Mouse (Mus musculus): ENCODE results near the gene Tmem18. TPM values are rescaled to one million over a fixed set of nuclear protein-coding genes. Genes with fewer than 3 reads are reported as not detected.
A peak's percentile ranks its signal among the peaks of the same experiment; 100 is the strongest.

The Tmem18 gene
- 28.7 and 29.7 TPM in 2 replicates for polyA plus RNA-seq (2015; fragmentation: Nextera tagmentation; extraction: Ambion mirVana)

DNA sequence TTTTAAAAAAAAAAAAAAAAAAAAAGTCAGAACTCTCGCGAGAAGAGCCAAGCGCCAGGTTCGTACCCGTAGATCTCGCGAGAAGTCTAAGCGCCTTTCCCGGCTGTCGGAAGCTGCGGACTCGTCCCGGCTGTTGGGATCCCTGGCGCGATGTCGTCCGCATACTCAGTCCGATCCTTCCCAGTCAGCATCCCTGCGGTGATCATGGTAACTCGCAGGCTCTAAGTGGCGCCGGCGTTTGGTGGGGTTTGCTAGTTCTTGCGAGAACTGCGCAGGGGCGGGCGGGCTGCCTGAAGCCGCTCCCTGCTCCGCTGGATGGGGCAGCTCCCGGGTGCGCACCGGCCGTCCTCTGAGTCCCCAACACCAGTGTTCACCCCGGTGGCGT is at the start of gene Tmem18:
Tmem18 (plus strand) TSS at position 71 of the 385 bp plus-strand sequence.
- Histone ChIP-seq H3K27me3 (ENCODE audit: control insufficient read depth, insufficient read depth, low read length) (no peaks in the 10 kb centered on the region), H3K4me2 (ENCODE audit: low read depth, low read length) (peak within 1 kb of the TSS; percentile 89), H3K4me3 (replicated peaks; ENCODE audit: low read length) (peak within 1 kb of the TSS; percentile 79), H3K9me3 (replicated peaks; ENCODE audit: control insufficient read depth, low read length) (no peaks in the 10 kb centered on the region), H3K9ac (ENCODE audit: low read length) (peak within 1 kb of the TSS; percentile 88), H3K4me1 (ENCODE audit: control insufficient read depth, insufficient read depth, low read length) (peaks cover 11% of the 10 kb centered on the region), H3K36me3 (ENCODE audit: control insufficient read depth, insufficient read depth, low read length) (peaks cover 6% of the 10 kb centered on the region; the same call in 1 of the 2 replicates), H3K27ac (ENCODE audit: low read length) (peak within 1 kb of the TSS; percentile 94)
- under 1% methylated on average over 35 of the region's 35 CpGs for WGBS
- peak; percentile 92 for ATAC-seq (ENCODE audit: insufficient read depth, low FRiP score)

GRCm38 (mm10) chr12:30557349-30557748 is 26.9 kb upstream of the Tmem18 start:
- Histone ChIP-seq H3K27ac (ENCODE audit: low read length) (no peak overlapping the region), H3K27me3 (ENCODE audit: control insufficient read depth, insufficient read depth, low read length) (no peaks in the 10 kb centered on the region), H3K4me2 (ENCODE audit: low read depth, low read length) (no peak overlapping the region), H3K36me3 (ENCODE audit: control insufficient read depth, insufficient read depth, low read length) (no peaks in the 10 kb centered on the region), H3K9me3 (replicated peaks; ENCODE audit: control insufficient read depth, low read length) (no peaks in the 10 kb centered on the region), H3K4me3 (replicated peaks; ENCODE audit: low read length) (no peak overlapping the region), H3K9ac (ENCODE audit: low read length) (no peak overlapping the region), H3K4me1 (ENCODE audit: control insufficient read depth, insufficient read depth, low read length) (0 out of 2 replicates have a peak, but pooled peaks cover 4% of the 10 kb centered on the region)
- no peak for ATAC-seq (ENCODE audit: insufficient read depth, low FRiP score)

- Histone ChIP-seq H3K27ac (ENCODE audit: low read length) (no peak overlapping the region), H3K9ac (ENCODE audit: low read length) (no peak overlapping the region; the same call in 1 of the 2 replicates), H3K9me3 (replicated peaks; ENCODE audit: control insufficient read depth, low read length) (no peaks in the 10 kb centered on the region), H3K27me3 (ENCODE audit: control insufficient read depth, insufficient read depth, low read length) (no peaks in the 10 kb centered on the region), H3K36me3 (ENCODE audit: control insufficient read depth, insufficient read depth, low read length) (no peaks in the 10 kb centered on the region), H3K4me3 (replicated peaks; ENCODE audit: low read length) (no peak overlapping the region), H3K4me1 (ENCODE audit: control insufficient read depth, insufficient read depth, low read length) (0 out of 2 replicates have a peak, but pooled peaks cover 4% of the 10 kb centered on the region), H3K4me2 (ENCODE audit: low read depth, low read length) (peak overlapping the region; percentile 28)
- 8% methylated on average over 11 of the region's 11 CpGs for WGBS
- ATAC-seq (ENCODE audit: insufficient read depth, low FRiP score), result no peak
Observed at GRCm38 (mm10) chr12:30561411-30561810, 22.8 kb upstream of the Tmem18 start.

DNA sequence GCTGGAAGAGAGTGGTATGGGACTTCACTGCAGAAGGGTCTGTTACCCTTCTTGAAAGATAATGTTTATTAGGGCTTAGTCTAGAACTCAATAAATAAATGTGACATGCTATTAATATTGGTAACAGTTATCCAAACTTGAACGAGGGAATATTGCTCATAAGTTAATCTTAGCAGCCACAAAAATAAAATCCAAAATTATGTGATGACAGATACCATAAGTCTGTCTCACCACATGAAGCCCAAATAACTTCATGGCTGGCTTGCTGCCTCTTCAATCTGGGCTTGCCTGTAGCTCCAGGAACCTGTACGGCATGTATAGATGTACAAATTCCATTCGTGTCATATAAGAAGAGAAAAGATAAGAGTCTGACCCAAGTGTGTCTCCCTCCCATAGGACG is 12.2 kb upstream of the Tmem18 start:
- Histone ChIP-seq H3K4me1 (ENCODE audit: control insufficient read depth, insufficient read depth, low read length) (no peaks in the 10 kb centered on the region), H3K4me2 (ENCODE audit: low read depth, low read length) (no peak overlapping the region), H3K9me3 (replicated peaks; ENCODE audit: control insufficient read depth, low read length) (no peaks in the 10 kb centered on the region), H3K27me3 (ENCODE audit: control insufficient read depth, insufficient read depth, low read length) (no peaks in the 10 kb centered on the region), H3K9ac (ENCODE audit: low read length) (no peak overlapping the region), H3K36me3 (ENCODE audit: control insufficient read depth, insufficient read depth, low read length) (no peaks in the 10 kb centered on the region), H3K4me3 (replicated peaks; ENCODE audit: low read length) (no peak overlapping the region), H3K27ac (ENCODE audit: low read length) (no peak overlapping the region)
- no peak for ATAC-seq (ENCODE audit: insufficient read depth, low FRiP score)
- 56% methylated on average over 4 of the region's 4 CpGs for WGBS

DNA sequence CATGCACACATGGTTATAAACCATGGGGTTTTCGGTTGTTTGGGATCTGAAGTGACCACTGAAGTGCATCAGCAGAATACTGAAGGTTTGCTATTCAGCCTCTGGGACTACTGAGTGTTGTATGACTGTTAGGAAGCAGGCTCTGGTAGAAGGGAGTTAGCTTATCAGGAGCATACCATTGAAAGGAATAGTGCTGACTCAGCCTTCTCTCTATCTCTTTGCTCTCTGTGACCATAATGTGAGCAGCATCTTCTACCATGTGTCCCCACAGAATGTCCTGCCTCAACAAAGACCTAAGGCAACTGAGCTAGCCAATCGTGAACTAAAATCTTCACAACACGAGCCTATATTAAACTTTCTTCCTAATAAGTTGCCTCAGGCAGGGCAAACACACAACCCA is 8.3 kb upstream of the Tmem18 start:
- no peak for ATAC-seq (ENCODE audit: insufficient read depth, low FRiP score)
- no peaks in the 10 kb centered on the region for H3K4me1 ChIP-seq (ENCODE audit: control insufficient read depth, insufficient read depth, low read length)
- no peaks in the 10 kb centered on the region for H3K27me3 ChIP-seq (ENCODE audit: control insufficient read depth, insufficient read depth, low read length)
- WGBS, result 80% methylated on average over 3 of the region's 3 CpGs
- H3K9ac ChIP-seq (ENCODE audit: low read length), result no peak overlapping the region
- H3K4me3 ChIP-seq (replicated peaks; ENCODE audit: low read length), result no peak overlapping the region
- H3K27ac ChIP-seq (ENCODE audit: low read length), result no peak overlapping the region
- H3K36me3 ChIP-seq (ENCODE audit: control insufficient read depth, insufficient read depth, low read length), result no peaks in the 10 kb centered on the region
- H3K4me2 ChIP-seq (ENCODE audit: low read depth, low read length), result no peak overlapping the region
- no peaks in the 10 kb centered on the region for H3K9me3 ChIP-seq (replicated peaks; ENCODE audit: control insufficient read depth, low read length)

GRCm38 (mm10) chr12:30578019-30578418 is 6.2 kb upstream of the Tmem18 start:
- 7% methylated on average over 5 of the region's 5 CpGs for WGBS
- ATAC-seq (ENCODE audit: insufficient read depth, low FRiP score), result no peak
- H3K4me3 ChIP-seq (replicated peaks; ENCODE audit: low read length), result no peak overlapping the region

DNA sequence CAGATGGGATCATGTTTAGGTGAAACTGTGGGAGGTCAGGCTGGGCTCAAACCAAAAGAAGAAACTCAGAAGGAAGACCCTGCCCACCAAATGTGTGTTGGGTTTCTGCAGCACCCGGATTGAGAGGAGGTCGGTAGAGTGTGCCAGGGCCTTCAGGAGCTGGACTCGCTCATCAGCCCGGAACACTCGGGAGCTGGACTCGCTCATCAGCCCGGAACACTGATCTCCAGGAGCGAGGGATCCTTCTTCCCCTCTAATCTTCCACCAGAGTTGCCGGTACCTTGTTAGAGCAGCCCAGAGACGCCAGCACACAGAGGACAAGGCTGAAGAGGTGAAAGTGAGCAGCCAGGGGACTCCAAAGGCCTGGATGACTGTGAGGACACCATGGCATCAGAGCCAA is 2.9 kb upstream of the Tmem18 start:
- H3K27ac ChIP-seq (ENCODE audit: low read length), result no peak overlapping the region
- H3K9me3 ChIP-seq (replicated peaks; ENCODE audit: control insufficient read depth, low read length), result no peaks in the 10 kb centered on the region
- H3K4me3 ChIP-seq (replicated peaks; ENCODE audit: low read length), result no peak overlapping the region
- H3K4me2 ChIP-seq (ENCODE audit: low read depth, low read length), result no peak overlapping the region
- peaks cover 11% of the 10 kb centered on the region for H3K4me1 ChIP-seq (ENCODE audit: control insufficient read depth, insufficient read depth, low read length)
- WGBS, result 83% methylated on average over 10 of the region's 10 CpGs
- H3K27me3 ChIP-seq (ENCODE audit: control insufficient read depth, insufficient read depth, low read length), result no peaks in the 10 kb centered on the region
- H3K36me3 ChIP-seq (ENCODE audit: control insufficient read depth, insufficient read depth, low read length), result no peaks in the 10 kb centered on the region
- no peak for ATAC-seq (ENCODE audit: insufficient read depth, low FRiP score)
- no peak overlapping the region for H3K9ac ChIP-seq (ENCODE audit: low read length)

More at GRCm38 (mm10) chr12:30578019-30578418, 6.2 kb upstream of the Tmem18 start:
- H3K4me1 ChIP-seq (ENCODE audit: control insufficient read depth, insufficient read depth, low read length), result no peaks in the 10 kb centered on the region
- H3K9me3 ChIP-seq (replicated peaks; ENCODE audit: control insufficient read depth, low read length), result no peaks in the 10 kb centered on the region
- H3K9ac ChIP-seq (ENCODE audit: low read length), result no peak overlapping the region
- H3K27me3 ChIP-seq (ENCODE audit: control insufficient read depth, insufficient read depth, low read length), result no peaks in the 10 kb centered on the region
- no peaks in the 10 kb centered on the region for H3K36me3 ChIP-seq (ENCODE audit: control insufficient read depth, insufficient read depth, low read length)
- no peak overlapping the region for H3K4me2 ChIP-seq (ENCODE audit: low read depth, low read length)
- H3K27ac ChIP-seq (ENCODE audit: low read length), result no peak overlapping the region

DNA sequence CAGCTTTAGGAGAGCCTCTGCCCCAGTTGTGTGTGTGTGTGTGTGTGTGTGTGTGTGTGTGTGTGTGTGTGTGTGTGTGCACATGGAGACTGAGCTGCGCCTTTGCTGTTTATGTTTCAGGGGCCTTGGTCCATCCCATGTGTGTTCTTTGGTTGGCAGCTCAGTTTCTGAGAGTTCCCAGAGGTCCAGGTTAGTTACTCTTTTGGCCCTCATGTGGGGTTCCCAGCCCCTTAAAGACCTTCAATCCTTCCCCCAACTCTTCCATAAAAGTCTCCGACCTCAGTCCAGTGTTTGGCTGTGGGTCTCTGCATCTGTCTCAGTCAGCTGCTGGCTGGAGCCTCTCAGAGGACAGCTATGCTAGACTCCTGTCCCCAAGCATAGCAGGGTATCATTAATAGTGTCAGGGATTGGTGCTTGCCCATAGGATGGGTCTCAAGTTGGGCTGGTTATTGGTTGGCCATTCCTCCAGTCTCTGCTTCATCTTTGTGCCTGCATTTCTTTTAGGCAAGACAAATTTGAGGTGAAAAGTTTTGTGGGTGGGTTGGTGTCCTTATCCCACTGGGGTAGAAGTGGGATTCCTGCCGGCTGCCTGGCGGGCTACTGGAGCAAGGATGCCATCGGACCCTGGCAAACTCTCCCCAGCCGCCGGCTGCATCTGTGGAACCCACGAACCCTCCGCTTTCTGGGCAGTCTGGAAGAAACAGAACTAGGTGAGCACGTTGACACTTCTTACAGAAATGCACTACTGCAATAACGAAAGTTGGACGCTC is 455 bp upstream of the Tmem18 start:
- peak overlapping the region; percentile 88 for H3K9ac ChIP-seq (ENCODE audit: low read length)
- H3K4me3 ChIP-seq (replicated peaks; ENCODE audit: low read length), result peak overlapping the region; percentile 79
- H3K27ac ChIP-seq (ENCODE audit: low read length), result peak overlapping the region; percentile 94
- peaks cover 11% of the 10 kb centered on the region for H3K4me1 ChIP-seq (ENCODE audit: control insufficient read depth, insufficient read depth, low read length)
- no peaks in the 10 kb centered on the region for H3K27me3 ChIP-seq (ENCODE audit: control insufficient read depth, insufficient read depth, low read length)
- WGBS, result 13% methylated on average over 12 of the region's 12 CpGs
- H3K36me3 ChIP-seq (ENCODE audit: control insufficient read depth, insufficient read depth, low read length), result peaks cover 2% of the 10 kb centered on the region; the same call in 1 of the 2 replicates
- no peaks in the 10 kb centered on the region for H3K9me3 ChIP-seq (replicated peaks; ENCODE audit: control insufficient read depth, low read length)
- ATAC-seq (ENCODE audit: insufficient read depth, low FRiP score), result peak; percentile 36; the same call in 1 of the 2 replicates
- H3K4me2 ChIP-seq (ENCODE audit: low read depth, low read length), result peak overlapping the region; percentile 89

DNA sequence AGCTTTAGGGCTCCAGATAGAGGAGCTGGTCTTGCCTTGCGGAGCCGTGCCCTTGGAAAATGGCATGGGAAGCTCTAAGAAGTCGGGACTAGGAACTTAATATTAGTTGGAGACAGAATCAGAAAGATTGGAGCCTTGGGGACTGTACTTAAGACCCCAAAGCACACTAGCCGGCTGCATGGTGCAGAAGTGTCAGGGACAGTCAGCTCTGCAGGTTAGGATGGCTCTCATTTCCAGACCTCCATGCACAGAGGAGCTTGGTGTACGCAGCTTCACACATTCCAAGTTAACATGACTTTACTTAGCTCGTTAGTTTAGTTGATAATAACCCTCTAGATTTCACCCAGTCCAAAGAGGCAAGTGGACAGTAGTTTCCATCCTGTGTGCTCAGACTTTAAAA is 637 bp downstream of the Tmem18 start:
- Histone ChIP-seq H3K4me2 (ENCODE audit: low read depth, low read length) (peak overlapping the region; percentile 89), H3K36me3 (ENCODE audit: control insufficient read depth, insufficient read depth, low read length) (peaks cover 6% of the 10 kb centered on the region; the same call in 1 of the 2 replicates), H3K9me3 (replicated peaks; ENCODE audit: control insufficient read depth, low read length) (no peaks in the 10 kb centered on the region), H3K4me3 (replicated peaks; ENCODE audit: low read length) (peak overlapping the region; percentile 79), H3K27ac (ENCODE audit: low read length) (peak overlapping the region; percentile 94), H3K9ac (ENCODE audit: low read length) (peak overlapping the region; percentile 88), H3K4me1 (ENCODE audit: control insufficient read depth, insufficient read depth, low read length) (peaks cover 11% of the 10 kb centered on the region), H3K27me3 (ENCODE audit: control insufficient read depth, insufficient read depth, low read length) (no peaks in the 10 kb centered on the region)
- peak; percentile 16; the same call in 1 of the 2 replicates for ATAC-seq (ENCODE audit: insufficient read depth, low FRiP score)
- 6% methylated on average over 6 of the region's 6 CpGs for WGBS

Measured in stomach, embryonic 16.5 days (tissue).